ENCODE assay signal across 24 mouse cellular contexts in the genomic region with DNA sequence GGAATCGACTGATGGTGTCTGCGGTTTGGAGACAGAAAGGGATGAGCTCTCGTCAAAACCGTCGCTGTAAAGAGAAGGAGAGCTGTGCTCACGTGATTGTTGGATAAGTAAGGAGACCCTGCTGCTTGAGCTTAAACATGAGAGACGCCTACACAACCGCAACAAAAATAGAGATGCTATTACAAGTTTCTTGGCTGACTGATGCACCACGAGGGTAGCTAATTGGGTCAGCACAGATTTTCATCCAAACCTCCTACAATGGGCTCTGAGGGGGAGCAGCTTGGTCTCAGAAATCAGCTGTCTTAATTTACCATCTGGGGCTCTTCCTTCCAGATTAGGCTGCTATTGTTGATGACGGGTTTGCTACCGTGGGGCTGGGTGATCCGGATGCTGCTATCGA. TPM values are rescaled to one million over a fixed set of nuclear protein-coding genes. Genes with fewer than 3 reads are reported as not detected.
DNase-seq lines count a peak whose midpoint lies in the region; ATAC-seq lines count a peak whose summit lies in the region.
"Had no signal": no experiment of that assay in that cellular context is flagged by ENCODE, and none has a peak within 500 bp of the region (broad histone marks: within the 10 kb centered on the region; RNA-seq: fewer than 3 reads in every experiment).

No protein-coding gene starts in this region.

- ATAC-seq in forebrain, embryonic 14.5 days, result no peak
- no peak for ATAC-seq in forebrain, embryonic 12.5 days (ENCODE audit: low FRiP score)
- ATAC-seq in midbrain, embryonic 14.5 days (ENCODE audit: low FRiP score, low TSS enrichment), result no peak
- no peak for ATAC-seq in megakaryocyte-erythroid progenitor cell, adult 5-6 weeks (replicated peaks; ENCODE audit: low FRiP score, low TSS enrichment, poor library complexity, severe bottlenecking)
- ATAC-seq: hindbrain, embryonic 16.5 days had no signal

- 75% methylated on average over 13 of the region's 13 CpGs for WGBS in forebrain, embryonic 14.5 days
- 84% methylated on average over 13 of the region's 13 CpGs for WGBS in forebrain, embryonic 12.5 days
- WGBS in midbrain, embryonic 14.5 days, result 75% methylated on average over 13 of the region's 13 CpGs

- H3K9me3 ChIP-seq in forebrain, embryonic 14.5 days (replicated peaks; ENCODE audit: control insufficient read depth, low read length), result no peaks in the 10 kb centered on the region
- H3K9me3 ChIP-seq in forebrain, embryonic 12.5 days, result no peaks in the 10 kb centered on the region
- H3K9me3 ChIP-seq in midbrain, embryonic 14.5 days (ENCODE audit: control insufficient read depth, low read length), result no peaks in the 10 kb centered on the region
- H3K9me3 ChIP-seq: embryonic facial prominence, embryonic 15.5 days; heart, embryonic 10.5 days; stomach, embryonic 15.5 days had no signal

- no peak overlapping the region for H3K4me3 ChIP-seq in forebrain, embryonic 14.5 days (ENCODE audit: low read depth, low read length)
- H3K4me3 ChIP-seq in forebrain, embryonic 12.5 days (replicated peaks), result no peak overlapping the region
- no peak overlapping the region for H3K4me3 ChIP-seq in midbrain, embryonic 14.5 days (replicated peaks; ENCODE audit: low read depth, low read length)
- H3K4me3 ChIP-seq: embryonic facial prominence, embryonic 15.5 days; heart, embryonic 10.5 days; myocyte; stomach, embryonic 15.5 days had no signal

- H3K4me1 ChIP-seq in forebrain, embryonic 14.5 days (ENCODE audit: control insufficient read depth, insufficient read depth, low read length), result no peaks in the 10 kb centered on the region
- no peaks in the 10 kb centered on the region for H3K4me1 ChIP-seq in forebrain, embryonic 12.5 days
- H3K4me1 ChIP-seq in midbrain, embryonic 14.5 days (ENCODE audit: control insufficient read depth, insufficient read depth, low read length), result no peaks in the 10 kb centered on the region
- H3K4me1 ChIP-seq: embryonic facial prominence, embryonic 15.5 days; heart, embryonic 10.5 days; stomach, embryonic 15.5 days had no signal

- peak; percentile 33 for DNase-seq in forebrain, embryonic 14.5 days (ENCODE audit: low spot score)
- peak; percentile 27 to 63 for DNase-seq in frontal cortex, postnatal 10 days (ENCODE audit: low spot score in 2 of 2)
- peak; percentile 21 to 85 for DNase-seq in left cerebral cortex, adult 8-10 months (ENCODE audit: low spot score in 2 of 2)
- DNase-seq in right cerebral cortex, postnatal 10 days (ENCODE audit: low spot score in 2 of 2), result peak; percentile 61 to 89
- DNase-seq in kidney, postnatal 4 days, result no peak
- DNase-seq in midbrain, embryonic 14.5 days, result no peak
- DNase-seq: cerebellum, adult 2 months; gastrocnemius, postnatal 10 days; kidney, adult 2 months; kidney, postnatal 36 days; lung, postnatal 14 days; spleen, adult 18-20 months; thymus, postnatal 4 days had no signal

- H3K27ac ChIP-seq in forebrain, embryonic 14.5 days (ENCODE audit: low read depth, low read length), result no peak overlapping the region
- H3K27ac ChIP-seq in forebrain, embryonic 12.5 days, result no peak overlapping the region
- no peak overlapping the region for H3K27ac ChIP-seq in midbrain, embryonic 14.5 days (replicated peaks; ENCODE audit: low read depth, low read length)
- H3K27ac ChIP-seq: embryonic facial prominence, embryonic 15.5 days; heart, embryonic 10.5 days; stomach, embryonic 15.5 days had no signal

- H3K36me3 ChIP-seq in forebrain, embryonic 14.5 days (ENCODE audit: control insufficient read depth, insufficient read depth, low read length), result no peaks in the 10 kb centered on the region
- H3K36me3 ChIP-seq in forebrain, embryonic 12.5 days (replicated peaks), result no peaks in the 10 kb centered on the region
- no peaks in the 10 kb centered on the region for H3K36me3 ChIP-seq in midbrain, embryonic 14.5 days (ENCODE audit: control insufficient read depth, insufficient read depth, low read length)
- H3K36me3 ChIP-seq: embryonic facial prominence, embryonic 15.5 days; heart, embryonic 10.5 days; stomach, embryonic 15.5 days had no signal

- no peak overlapping the region for H3K9ac ChIP-seq in forebrain, embryonic 14.5 days (ENCODE audit: low read length)
- H3K9ac ChIP-seq in forebrain, embryonic 12.5 days, result no peak overlapping the region
- no peak overlapping the region for H3K9ac ChIP-seq in midbrain, embryonic 14.5 days (replicated peaks; ENCODE audit: low read length)
- H3K9ac ChIP-seq: embryonic facial prominence, embryonic 15.5 days; stomach, embryonic 15.5 days had no signal

- no peak overlapping the region for H3K4me2 ChIP-seq in forebrain, embryonic 14.5 days (ENCODE audit: low read length)
- no peak overlapping the region for H3K4me2 ChIP-seq in forebrain, embryonic 12.5 days
- H3K4me2 ChIP-seq in midbrain, embryonic 14.5 days (ENCODE audit: low read length), result no peak overlapping the region
- H3K4me2 ChIP-seq: embryonic facial prominence, embryonic 15.5 days; midbrain, embryonic 11.5 days; stomach, embryonic 15.5 days had no signal

- H3K27me3 ChIP-seq in forebrain, embryonic 14.5 days (replicated peaks; ENCODE audit: control insufficient read depth, insufficient read depth, low read length), result no peaks in the 10 kb centered on the region
- no peaks in the 10 kb centered on the region for H3K27me3 ChIP-seq in forebrain, embryonic 12.5 days
- no peaks in the 10 kb centered on the region for H3K27me3 ChIP-seq in midbrain, embryonic 14.5 days (ENCODE audit: control insufficient read depth, insufficient read depth, low read length)
- H3K27me3 ChIP-seq: embryonic facial prominence, embryonic 15.5 days; stomach, embryonic 15.5 days had no signal

RNA-seq across cellular contexts. Expression of gene Krt12, which starts 5.2 kb away (rescaled TPM):
- 0.23 TPM in 1 of 2 replicates, not detected in the other for polyA plus RNA-seq in forebrain, embryonic 14.5 days (2014; fragmentation: Nextera tagmentation; extraction: Ambion mirVana)
- polyA plus RNA-seq in forebrain, embryonic 12.5 days (2016; fragmentation: Nextera tagmentation; extraction: Ambion mirVana), result not detected in 2 replicates
- 10 to 100 TPM in 1 of 4 experiments, 1 to 10 TPM in 3; 8.6 to 10.0 (median 9.5) TPM for total RNA-seq in left cerebral cortex, adult 8-10 months (2022)
- polyA plus RNA-seq in midbrain, embryonic 14.5 days (2014; fragmentation: Nextera tagmentation; extraction: Ambion mirVana), result not detected in 2 replicates
- not detected in 2 replicates for total RNA-seq in megakaryocyte-erythroid progenitor cell, adult 5-6 weeks (2014; fragmentation: Nextera tagmentation)
- not detected in 2 replicates for total RNA-seq in megakaryocyte-erythroid progenitor cell, adult 5-6 weeks (2017)
- total RNA-seq: gastrocnemius, postnatal 10 days; heart, postnatal 25 days had no signal
- polyA plus RNA-seq: cerebellum, adult 2 months; heart, embryonic 10.5 days; kidney, adult 2 months; midbrain, embryonic 11.5 days; myocyte had no signal

RNA-seq across cellular contexts. Expression of gene Krt20, which starts 21.0 kb away (rescaled TPM):
- polyA plus RNA-seq in forebrain, embryonic 14.5 days (2014; fragmentation: Nextera tagmentation; extraction: Ambion mirVana), result not detected in 2 replicates
- 0.15 TPM in 1 of 2 replicates, not detected in the other for polyA plus RNA-seq in forebrain, embryonic 12.5 days (2016; fragmentation: Nextera tagmentation; extraction: Ambion mirVana)
- total RNA-seq in left cerebral cortex, adult 8-10 months (2022), result not detected
- polyA plus RNA-seq in midbrain, embryonic 14.5 days (2014; fragmentation: Nextera tagmentation; extraction: Ambion mirVana), result 0.11 TPM in 1 of 2 replicates, not detected in the other
- total RNA-seq in megakaryocyte-erythroid progenitor cell, adult 5-6 weeks (2014; fragmentation: Nextera tagmentation), result not detected in 2 replicates
- not detected in 2 replicates for total RNA-seq in megakaryocyte-erythroid progenitor cell, adult 5-6 weeks (2017)
- total RNA-seq: heart, postnatal 25 days; neutrophil, adult 5-6 weeks had no signal
- polyA plus RNA-seq: cerebellum, adult 2 months; myocyte had no signal

RNA-seq across cellular contexts. Expression of gene Krt10, which starts 27.7 kb away (rescaled TPM):
- 30.9 and 33.3 TPM in 2 replicates for polyA plus RNA-seq in forebrain, embryonic 14.5 days (2014; fragmentation: Nextera tagmentation; extraction: Ambion mirVana)
- 40.2 and 42.4 TPM in 2 replicates for polyA plus RNA-seq in forebrain, embryonic 12.5 days (2016; fragmentation: Nextera tagmentation; extraction: Ambion mirVana)
- 10 to 100 TPM; 11.4 to 13.8 (median 12.0) TPM for total RNA-seq in left cerebral cortex, adult 8-10 months (2022)
- 33.8 and 37.9 TPM in 2 replicates for polyA plus RNA-seq in midbrain, embryonic 14.5 days (2014; fragmentation: Nextera tagmentation; extraction: Ambion mirVana)
- 0.59 and 4.9 TPM in 2 replicates for total RNA-seq in megakaryocyte-erythroid progenitor cell, adult 5-6 weeks (2014; fragmentation: Nextera tagmentation)
- not detected in 2 replicates for total RNA-seq in megakaryocyte-erythroid progenitor cell, adult 5-6 weeks (2017)

RNA-seq across cellular contexts. Expression of gene Krt28, which starts 42.2 kb away (rescaled TPM):
- 0.17 and 0.34 TPM in 2 replicates for polyA plus RNA-seq in forebrain, embryonic 14.5 days (2014; fragmentation: Nextera tagmentation; extraction: Ambion mirVana)
- polyA plus RNA-seq in forebrain, embryonic 12.5 days (2016; fragmentation: Nextera tagmentation; extraction: Ambion mirVana), result 0.38 and 0.40 TPM in 2 replicates
- total RNA-seq in left cerebral cortex, adult 8-10 months (2022), result under 1 TPM in 1 of 4 experiments, not detected in 3; 0.21 TPM
- 0.17 and 0.26 TPM in 2 replicates for polyA plus RNA-seq in midbrain, embryonic 14.5 days (2014; fragmentation: Nextera tagmentation; extraction: Ambion mirVana)
- total RNA-seq in megakaryocyte-erythroid progenitor cell, adult 5-6 weeks (2014; fragmentation: Nextera tagmentation), result not detected in 2 replicates
- total RNA-seq in megakaryocyte-erythroid progenitor cell, adult 5-6 weeks (2017), result not detected in 2 replicates
- total RNA-seq: heart, postnatal 25 days; neutrophil, adult 5-6 weeks had no signal
- polyA plus RNA-seq: kidney, adult 2 months; liver, embryonic 16.5 days had no signal

Comparison
In these comparisons a context has a peak if more than half of its experiments do, and no peak if none do; other contexts are left out.
1. DNase-seq: peak in forebrain, embryonic 14.5 days (single experiment), frontal cortex, postnatal 10 days (2 of 2), left cerebral cortex, adult 8-10 months (2 of 2) and right cerebral cortex, postnatal 10 days (2 of 2); none in kidney, postnatal 4 days (0 of 2) and midbrain, embryonic 14.5 days (single experiment).